21 mouse cellular contexts compared by ENCODE assay signal in genomic region chr19:41349624-41350023, GRCm38 (mm10). TPM values are rescaled to one million over a fixed set of nuclear protein-coding genes. Genes with fewer than 3 reads are reported as not detected.
A peak's percentile ranks its signal among the peaks of the same experiment; 100 is the strongest.
DNase-seq lines count a peak whose midpoint lies in the region; TF ChIP-seq lines count a peak whose summit lies in the region.
"Had no signal": no experiment of that assay in that cellular context is flagged by ENCODE, and none has a peak within 500 bp of the region (broad histone marks: within the 10 kb centered on the region; RNA-seq: fewer than 3 reads in every experiment).

No protein-coding gene starts in this region.

- peaks cover 10% of the 10 kb centered on the region; the same call in 1 of the 2 replicates for H3K79me2 ChIP-seq in liver, adult 2 months (ENCODE audit: control insufficient read depth, insufficient read depth, low read length)
- H3K79me2 ChIP-seq in MEL (ENCODE audit: control insufficient read depth, insufficient read depth, low read length, poor library complexity) = no peaks in the 10 kb centered on the region

- WGBS in liver, adult 2 months = 88% methylated on average over 3 of the region's 3 CpGs

- H3K27me3 ChIP-seq in liver, adult 2 months (ENCODE audit: control insufficient read depth, insufficient read depth, low read length) = no peaks in the 10 kb centered on the region
- H3K27me3 ChIP-seq in MEL (ENCODE audit: control insufficient read depth in 1 of 2, insufficient read depth in 2 of 2, low read length in 2 of 2) = peaks cover 0 to 7% of the 10 kb centered on the region in 2 experiments; a peak in 2 of 4 replicates
- H3K27me3 ChIP-seq: CH12.LX; embryonic facial prominence, embryonic 12.5 days; forebrain, embryonic 13.5 days; forebrain, embryonic 15.5 days had no signal

- no peak for DNase-seq in liver, adult 2 months (ENCODE audit: extremely low read depth, low read depth, low spot score)
- no peak for DNase-seq in liver
- peak; percentile 45 for DNase-seq in A20 (ENCODE audit: low read depth, low spot score)
- DNase-seq in MEL (ENCODE audit: low read depth, low spot score) = peak; percentile 12
- no peak for DNase-seq in urinary bladder, postnatal 4 days (ENCODE audit: low spot score in 2 of 2)
- DNase-seq in cerebellum, postnatal 36 days = no peak
- DNase-seq: adrenal gland, adult 2 months; adrenal gland, postnatal 10 days; adrenal gland, postnatal 25 days; cerebellum, adult 11 months; cerebellum, adult 18-20 months; cerebellum, adult 8-10 months; cerebellum, adult 9-11 months; cerebellum, postnatal 14 days; forebrain, postnatal 0 days had no signal

- 0 out of 4 replicates have a peak, but pooled peaks of 1 of the 2 experiments have one; percentile 11 for TF ChIP-seq EP300 in MEL (IDR thresholded peaks at IDR 0.05; ENCODE audit: low read depth in 1 of 2, low read length in 2 of 2)

- no peaks in the 10 kb centered on the region for H3K9me3 ChIP-seq in MEL (replicated peaks; ENCODE audit: insufficient read depth, low read length)
- H3K9me3 ChIP-seq: embryonic facial prominence, embryonic 10.5 days; embryonic facial prominence, embryonic 12.5 days; forebrain, embryonic 13.5 days; forebrain, embryonic 15.5 days; G1E had no signal

- H3K27ac ChIP-seq in liver, adult 2 months (replicated peaks; ENCODE audit: insufficient read depth, low read depth, low read length) = peak overlapping the region; percentile 89
- no peak overlapping the region for H3K27ac ChIP-seq in MEL (ENCODE audit: control insufficient read depth, low read depth, low read length)
- H3K27ac ChIP-seq: embryonic facial prominence, embryonic 10.5 days; embryonic facial prominence, embryonic 12.5 days; forebrain, embryonic 13.5 days; forebrain, embryonic 15.5 days had no signal

- TF ChIP-seq RAD21 in MEL (IDR thresholded peaks at IDR 0.05; ENCODE audit: low read depth, low read length) = no peak

- no peaks in the 10 kb centered on the region for H3K36me3 ChIP-seq in liver, adult 2 months (ENCODE audit: control insufficient read depth, insufficient read depth, low read length)
- no peaks in the 10 kb centered on the region for H3K36me3 ChIP-seq in MEL (ENCODE audit: control insufficient read depth in 1 of 2, insufficient read depth in 2 of 2, low read length in 2 of 2)
- H3K36me3 ChIP-seq: embryonic facial prominence, embryonic 10.5 days; embryonic facial prominence, embryonic 12.5 days; forebrain, embryonic 15.5 days; G1E had no signal

- H3K9ac ChIP-seq in liver, adult 2 months (ENCODE audit: low read depth, low read length) = no peak overlapping the region
- H3K9ac ChIP-seq in MEL (ENCODE audit: control insufficient read depth, low read depth, low read length, poor library complexity, severe bottlenecking) = no peak overlapping the region
- H3K9ac ChIP-seq: embryonic facial prominence, embryonic 12.5 days; forebrain, embryonic 13.5 days; forebrain, embryonic 15.5 days; forebrain, postnatal 0 days had no signal

- H3K4me1 ChIP-seq in liver, adult 2 months (ENCODE audit: control insufficient read depth, insufficient read depth, low read length) = peaks cover 37% of the 10 kb centered on the region
- H3K4me1 ChIP-seq in MEL (ENCODE audit: control insufficient read depth in 1 of 2, insufficient read depth in 2 of 2, low read length in 2 of 2) = peaks cover 0 to 7% of the 10 kb centered on the region in 2 experiments; a peak in 2 of 4 replicates

- no peak overlapping the region for H3K4me3 ChIP-seq in liver, adult 2 months (ENCODE audit: insufficient read depth, low read depth, low read length)
- no peak overlapping the region for H3K4me3 ChIP-seq in MEL (ENCODE audit: control insufficient read depth in 1 of 2, insufficient read depth in 1 of 2, low read depth in 2 of 2, low read length in 2 of 2)
- H3K4me3 ChIP-seq: embryonic facial prominence, embryonic 10.5 days; embryonic facial prominence, embryonic 12.5 days; forebrain, embryonic 13.5 days; forebrain, embryonic 15.5 days had no signal

- TF ChIP-seq POLR2A in liver, adult 2 months (IDR thresholded peaks at IDR 0.05; ENCODE audit: extremely low read depth, insufficient read depth, low read length) = no peak
- TF ChIP-seq POLR2A in MEL (IDR thresholded peaks at IDR 0.05; ENCODE audit: control insufficient read depth in 1 of 2, insufficient read depth in 1 of 2, low read depth in 1 of 2, low read length in 2 of 2, poor library complexity in 1 of 2) = no peak

- no peak for TF ChIP-seq CTCF in liver, adult 2 months (IDR thresholded peaks at IDR 0.05; ENCODE audit: low read depth, low read length)
- no peak for TF ChIP-seq CTCF in MEL (IDR thresholded peaks at IDR 0.05 in 2 of 3, conservative IDR thresholded peaks at IDR 0.05 in 1 of 3; ENCODE audit: control insufficient read depth in 1 of 3, insufficient read depth in 1 of 3, low read depth in 2 of 3, low read length in 3 of 3, poor library complexity in 1 of 3, severe bottlenecking in 1 of 3)

TF ChIP-seq in MEL, 35 proteins besides CTCF, POLR2A, EP300 and RAD21:
- TF ChIP-seq ZMIZ1 (IDR thresholded peaks at IDR 0.05; ENCODE audit: low read depth, low read length) (no peak), SMC3 (IDR thresholded peaks at IDR 0.05; ENCODE audit: low read depth, low read length) (no peak), MAZ (IDR thresholded peaks at IDR 0.05; ENCODE audit: low read depth, low read length) (no peak), GATA1 (IDR thresholded peaks at IDR 0.05; ENCODE audit: low read depth, low read length) (no peak)

RNA-seq across cellular contexts. Expression of gene Pik3ap1, which starts 35.3 kb away (rescaled TPM):
- 21.7 and 34.8 TPM in 2 replicates for total RNA-seq in liver, adult 2 months (2014; rRNA removed)
- polyA plus RNA-seq in liver, adult 2 months (2012; rRNA removed) = 25.4 and 31.9 TPM in 2 replicates
- 0.12 and 0.13 TPM in 2 replicates for total RNA-seq in MEL (2012; rRNA removed)
- under 1 TPM in 1 of 2 experiments, not detected in 1; 0.40 TPM for polyA plus RNA-seq in MEL (2012; ENCODE audit: insufficient read depth in 1 of 2, insufficient read length in 2 of 2, low read depth in 1 of 2, low replicate concordance in 2 of 2, missing spikeins in 1 of 2)

Comparison
In these comparisons a context has a peak if more than half of its experiments do, and no peak if none do; other contexts are left out.
1. DNase-seq: peak in A20 (single experiment) and MEL (single experiment); none in liver, adult 2 months (single experiment), liver (single experiment), urinary bladder, postnatal 4 days (0 of 2) and cerebellum, postnatal 36 days (0 of 2).
2. RNA of gene Pik3ap1, which starts 35.3 kb away (total RNA-seq): 21.7 to 34.8 TPM in liver, adult 2 months; 0.12 to 0.13 TPM in MEL; every median in the first group is over 10 times any median in the second.